Mouse (Mus musculus): ENCODE measurements at regions not wholly inside any gene's neighbourhood (a gene's known extent, or its start where the extent isn't known, plus 50 kb on each side); places are given as distances from the start of the nearest gene placed in this dataset.
"Not testable (repeated sequence)": the region's sequence is repeated elsewhere in the genome, so short reads cannot be mapped to it uniquely, and the experiment has no call there.

DNA sequence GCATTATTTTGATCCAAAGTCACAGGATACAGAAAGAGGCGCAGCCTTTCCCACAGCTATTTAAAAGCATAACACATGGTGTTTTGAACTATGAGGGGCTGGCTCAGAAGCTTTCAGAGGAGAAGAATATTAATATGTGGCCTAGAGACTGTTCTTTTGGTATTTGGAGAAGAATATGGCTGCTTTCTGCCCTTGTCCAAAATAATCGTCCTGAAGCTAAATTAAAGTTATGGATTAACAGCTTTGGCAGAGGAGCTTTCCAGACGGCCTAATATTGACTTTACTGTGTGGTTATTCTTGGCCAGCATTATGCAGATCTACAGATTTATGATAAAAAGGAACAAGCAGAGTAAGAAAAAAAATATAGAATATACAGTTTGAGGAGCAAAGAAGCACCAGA, 222.4 kb upstream of the Tmprss15 start:
- intact Hi-C loops (cut with DNase I) = no loop called here
- no peak for DNase-seq

- DNase-seq = no peak
- intact Hi-C loops (cut with DNase I) = no loop called here
Observed at GRCm38 (mm10) chr16:79312702-79313101, 221.8 kb upstream of the Tmprss15 start.

DNA sequence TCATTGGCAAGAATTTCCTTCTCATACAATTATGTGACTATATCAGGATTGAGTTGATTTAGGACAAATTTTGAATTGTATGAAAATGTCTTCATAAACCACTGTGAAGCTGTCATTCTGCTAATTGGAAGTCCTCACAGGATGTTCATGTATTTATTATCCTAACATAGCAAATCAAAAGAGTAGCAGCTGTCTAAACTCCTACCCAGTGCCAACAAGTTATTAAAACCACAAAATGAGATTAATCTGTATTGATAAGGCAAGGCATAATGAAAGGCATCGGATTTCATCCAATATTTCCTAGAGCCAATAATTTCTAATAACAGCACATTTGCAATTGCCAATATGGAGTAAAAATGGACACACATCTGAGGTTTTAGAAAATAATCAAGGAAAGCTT, 217.6 kb upstream of the Tmprss15 start:
- DNase-seq = no peak
- intact Hi-C loops (cut with DNase I) = no loop called here

DNA sequence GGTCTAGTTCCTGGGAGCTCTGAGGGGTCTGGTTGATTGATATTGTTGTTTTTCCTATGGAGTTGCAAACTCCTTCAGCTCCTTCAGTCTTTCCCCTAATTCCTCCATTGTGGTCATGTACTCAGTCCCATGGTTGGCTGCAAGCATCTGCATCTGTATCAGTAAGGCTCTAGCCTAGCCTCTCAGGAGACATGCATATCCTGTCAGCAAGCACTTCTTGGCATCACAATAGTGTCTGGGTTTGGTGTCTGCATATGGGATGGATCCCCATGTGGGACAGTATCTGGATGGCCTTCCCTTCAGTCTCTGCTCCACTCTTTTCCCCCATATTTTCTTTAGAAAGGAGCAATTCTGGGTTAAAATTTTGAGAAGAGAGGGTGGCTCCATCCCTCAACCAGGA, 205.7 kb upstream of the Tmprss15 start:
- DNase-seq = not testable (repeated sequence)

DNA sequence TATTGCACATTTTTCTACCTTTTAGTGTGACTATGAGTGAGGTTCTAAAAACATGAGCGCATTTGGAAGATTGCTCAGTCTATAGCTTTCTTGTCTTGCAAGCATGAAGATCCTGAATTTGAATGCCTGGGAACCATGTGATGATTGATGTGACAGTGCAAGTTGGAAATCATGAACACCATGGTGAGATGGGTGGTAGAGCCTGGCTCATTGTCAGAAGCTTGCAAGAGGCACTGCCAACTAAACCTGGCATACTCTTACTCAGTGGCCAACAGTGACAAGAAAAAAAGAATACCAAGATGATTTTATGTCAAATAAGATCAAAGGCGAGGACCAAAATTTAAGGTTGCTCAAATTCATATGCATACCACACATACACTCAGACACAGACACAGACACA, 188.1 kb upstream of the Tmprss15 start:
- intact Hi-C loops (cut with DNase I) = no loop called here
- DNase-seq = no peak

More for the DNA sequence above, 205.7 kb upstream of the Tmprss15 start:
- intact Hi-C loops (cut with DNase I) = not testable (repeated sequence)

DNA sequence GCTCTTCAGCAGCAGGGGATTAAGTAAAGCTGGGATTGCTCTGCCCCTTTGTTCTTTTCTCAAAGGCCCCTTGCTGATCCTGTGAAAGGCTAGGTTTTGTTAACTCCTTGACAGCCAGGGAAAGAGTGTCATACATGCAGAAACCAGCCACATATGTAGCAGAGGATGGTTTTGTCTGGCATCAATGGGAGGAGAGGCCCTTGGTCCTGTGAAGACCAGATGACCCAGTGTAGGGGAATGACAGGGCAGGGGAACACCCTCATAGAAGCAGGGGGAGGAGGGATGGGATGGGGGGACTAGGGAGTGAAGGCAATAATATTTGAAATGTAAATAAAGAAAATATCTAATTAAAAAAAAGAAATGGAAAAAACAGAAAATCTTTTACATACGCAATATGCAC, 165.6 kb upstream of the Tmprss15 start:
- intact Hi-C loops (cut with DNase I) = no loop called here

DNA sequence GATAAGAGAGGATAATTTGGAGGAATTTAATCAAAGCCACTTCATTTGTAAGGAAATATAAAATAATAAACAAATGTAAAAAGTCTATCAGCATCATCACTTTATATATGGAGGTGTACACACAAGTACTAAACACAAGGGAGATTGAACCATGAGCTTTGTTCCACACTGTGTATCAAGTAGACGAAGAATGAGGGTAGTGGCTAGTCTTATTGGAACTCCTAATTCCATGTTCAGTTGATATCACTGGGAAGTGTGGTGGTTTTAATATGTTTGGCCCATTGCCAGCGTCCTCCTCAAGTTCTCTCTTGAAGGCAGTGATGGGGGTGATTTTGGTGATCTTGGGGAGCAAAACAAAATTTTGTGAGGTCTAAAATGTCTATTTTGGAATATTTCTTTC, 165.2 kb upstream of the Tmprss15 start:
- intact Hi-C loops (cut with DNase I) = no loop called here
- DNase-seq = no peak

More for the DNA sequence above, 165.6 kb upstream of the Tmprss15 start:
- DNase-seq = no peak

DNA sequence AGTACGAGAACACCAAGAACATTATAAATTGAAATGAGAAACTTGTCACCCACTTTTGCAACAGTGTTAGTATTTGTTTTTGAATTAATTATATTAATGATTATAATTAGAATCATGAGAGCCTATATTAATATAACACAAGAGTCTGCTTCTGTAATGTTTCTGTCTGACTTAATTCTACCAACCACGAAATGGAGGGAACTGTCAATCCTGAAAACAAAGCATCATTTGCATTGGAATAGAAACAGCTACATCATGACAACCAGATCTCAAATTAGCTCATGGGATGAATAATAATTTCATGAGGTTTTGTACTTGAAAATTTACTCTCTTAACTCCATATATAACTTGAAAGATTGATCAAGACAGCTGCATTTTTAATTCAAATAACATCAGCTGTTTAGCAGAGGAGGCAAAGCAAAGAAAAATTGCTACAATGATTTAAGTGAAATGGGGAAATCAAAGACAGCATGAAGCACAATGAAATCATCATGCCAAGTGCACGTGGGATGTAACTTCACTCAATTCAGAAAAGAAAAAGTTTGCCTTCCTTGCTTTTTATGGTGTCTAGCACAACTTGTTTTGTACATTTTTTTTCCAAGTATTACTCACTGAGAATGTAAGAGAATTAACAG, 150.1 kb upstream of the Tmprss15 start:
- intact Hi-C loops (cut with DNase I) = no loop called here
- DNase-seq = no peak

- intact Hi-C loops (cut with DNase I) = no loop called here
- DNase-seq = no peak
Observed at GRCm38 (mm10) chr16:79240191-79240590, 149.3 kb upstream of the Tmprss15 start.

DNA sequence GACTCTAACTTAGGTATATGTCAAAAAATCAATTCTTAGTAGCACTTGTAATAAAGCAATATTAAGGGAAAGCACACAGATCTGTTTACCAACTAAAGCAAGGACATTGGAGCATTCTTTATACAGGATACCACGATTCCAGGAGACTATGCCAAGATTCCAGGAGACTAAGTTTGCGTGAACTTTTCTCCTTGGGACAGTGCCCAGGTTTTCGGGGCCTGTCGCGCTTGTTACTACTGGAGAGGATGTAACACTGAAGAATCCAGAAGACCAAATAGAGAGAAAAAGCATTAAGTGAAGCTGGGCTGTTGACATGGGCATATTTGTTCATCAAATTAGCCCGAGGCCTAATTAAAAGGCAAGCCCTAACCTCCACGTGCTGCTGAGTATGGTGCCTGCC, 100.3 kb upstream of the Tmprss15 start:
- intact Hi-C loops (cut with DNase I) = no loop called here
- no peak for DNase-seq

DNA sequence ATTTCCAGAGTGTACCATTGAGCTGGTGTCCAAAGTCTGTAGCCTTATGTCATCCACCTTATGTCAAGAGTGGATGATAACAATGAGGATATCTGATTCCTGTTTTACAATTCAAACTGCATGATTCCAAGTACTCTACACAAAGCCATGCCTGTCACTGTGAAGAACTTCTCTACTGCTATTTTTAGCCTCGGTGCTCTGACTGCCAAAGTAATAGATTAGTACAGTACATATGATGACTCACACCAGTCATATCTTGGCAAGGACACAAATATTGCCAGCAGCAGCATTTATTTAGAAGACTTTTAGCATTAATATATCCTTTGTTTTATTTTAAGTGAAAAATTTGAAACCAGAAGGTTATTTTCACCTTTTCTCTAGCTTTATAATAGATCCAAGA, 95.6 kb upstream of the Tmprss15 start:
- intact Hi-C loops (cut with DNase I) = no loop called here
- DNase-seq = no peak

DNA sequence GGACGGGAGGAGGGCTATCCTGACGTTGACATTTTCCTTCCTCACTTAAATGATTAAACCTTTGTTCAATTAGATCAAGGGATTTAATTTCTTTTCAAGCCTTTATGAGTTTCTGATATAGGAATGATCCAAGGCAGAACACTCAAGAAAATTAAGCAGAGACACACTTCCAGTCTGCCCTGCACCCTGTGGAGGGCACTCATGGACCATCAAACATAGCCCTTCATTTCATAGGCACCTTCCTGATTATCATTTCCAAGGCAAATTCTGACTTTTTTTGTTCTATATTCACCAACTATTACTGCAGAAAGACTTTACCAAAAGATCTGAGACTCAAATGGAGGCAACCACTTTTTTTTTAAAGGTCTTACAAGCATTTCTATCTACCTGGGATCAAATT, 91.6 kb upstream of the Tmprss15 start:
- intact Hi-C loops (cut with DNase I) = no loop called here
- DNase-seq = no peak

GRCm38 (mm10) chr16:79177299-79177999, 86.6 kb upstream of the Tmprss15 start:
- DNase-seq = no peak
- intact Hi-C loops (cut with DNase I) = no loop called here

DNA sequence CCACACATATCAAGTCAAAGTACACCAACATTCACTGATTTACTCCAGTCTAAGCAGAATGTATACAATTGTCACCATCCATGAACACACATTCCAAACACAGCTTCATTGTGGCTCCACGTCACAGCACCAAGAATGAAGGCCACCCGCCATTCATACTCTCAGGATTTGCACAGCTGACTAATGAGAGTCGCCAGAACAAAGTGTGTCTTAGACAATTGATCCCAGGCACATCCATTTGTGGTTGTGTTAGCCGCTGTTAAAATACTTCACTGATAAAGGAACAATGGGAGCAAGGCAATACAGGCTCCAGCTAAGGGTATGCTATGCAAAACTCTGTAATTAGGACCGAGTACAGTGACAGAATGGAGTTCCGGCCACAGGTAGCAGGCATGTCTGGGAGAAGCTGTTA, 85.9 kb upstream of the Tmprss15 start:
- no peak for DNase-seq
- intact Hi-C loops (cut with DNase I) = no loop called here

- peak; percentile 20 to 54 for DNase-seq
- intact Hi-C loops (cut with DNase I) = loop anchor here (5.0 kb wide), 1 partner anchor 364 kb away; no protein-coding TSS in a partner anchor
Observed at GRCm38 (mm10) chr16:79168193-79168592, 77.3 kb upstream of the Tmprss15 start.

- intact Hi-C loops (cut with DNase I) = no loop called here
- no peak for DNase-seq
Observed at GRCm38 (mm10) chr16:79142813-79143212, 51.9 kb upstream of the Tmprss15 start.
